Mouse (Mus musculus) hindbrain, embryonic 13.5 days (tissue): ENCODE results near the gene Neb. TPM values are rescaled to one million over a fixed set of nuclear protein-coding genes. Genes with fewer than 3 reads are reported as not detected.

ENCODE experiments used
- ATAC-seq: fragments of 200-750 bp; cut with Nextera tagmentation; 2 replicates; pipeline ENCODE4 v1.8.0; 2017; ENCODE audit warnings: moderate TSS enrichment; ENCODE audit not compliant: low FRiP score
- H3K27ac ChIP-seq: fragments of 300-500 bp; sonication (generic); 2 replicates; pipeline ENCODE4 v1.5.1; 2015; ENCODE audit warnings: inconsistent platforms, mild to moderate bottlenecking, moderate library complexity
- H3K27me3 ChIP-seq: fragments of 300-500 bp; sonication (generic); 2 replicates; pipeline ENCODE4 v1.6.1; 2015; ENCODE audit warnings: mild to moderate bottlenecking, inconsistent platforms
- H3K36me3 ChIP-seq: fragments of 300-500 bp; sonication (generic); 2 replicates; pipeline ENCODE4 v1.6.1; 2015; ENCODE audit warnings: mild to moderate bottlenecking, inconsistent platforms
- H3K4me1 ChIP-seq: fragments of 300-500 bp; sonication (generic); replicated peaks from 2 replicates; pipeline ENCODE4 v1.6.1; 2015; ENCODE audit warnings: inconsistent platforms
- H3K4me2 ChIP-seq: fragments of 300-500 bp; sonication (generic); 2 replicates; pipeline ENCODE4 v1.6.1; 2015; ENCODE audit warnings: inconsistent platforms, mild to moderate bottlenecking, moderate library complexity
- H3K4me3 ChIP-seq: fragments of 300-500 bp; sonication (generic); 2 replicates; pipeline ENCODE4 v1.5.1; 2015; ENCODE audit warnings: mild to moderate bottlenecking, inconsistent platforms
- H3K9ac ChIP-seq: fragments of 300-500 bp; sonication (generic); 2 replicates; pipeline ENCODE4 v1.6.1; 2015; ENCODE audit warnings: mild to moderate bottlenecking, inconsistent platforms
- H3K9me3 ChIP-seq: fragments of 300-500 bp; sonication (generic); 2 replicates; pipeline ENCODE4 v1.6.1; 2016; ENCODE audit warnings: inconsistent platforms
- WGBS: fragments of 180-500 bp; shearing (Covaris S2); methylation state at CpG from one replicate; pipeline ENCODE4 v1.1.7; 2015; 5-methylcytosine and 5-hydroxymethylcytosine counted together
- polyA plus RNA-seq: library from polyadenylated mRNA; unstranded; fragments of >200 nt; fragmentation: Nextera tagmentation; extraction: Ambion mirVana; gene quantifications from 2 replicates; pipeline ENCODE4 v1.2.1, GENCODE M21; 2015

Neb gene
- polyA plus RNA-seq, 1 experiment from 2014 or later: 2.0 TPM

DNA sequence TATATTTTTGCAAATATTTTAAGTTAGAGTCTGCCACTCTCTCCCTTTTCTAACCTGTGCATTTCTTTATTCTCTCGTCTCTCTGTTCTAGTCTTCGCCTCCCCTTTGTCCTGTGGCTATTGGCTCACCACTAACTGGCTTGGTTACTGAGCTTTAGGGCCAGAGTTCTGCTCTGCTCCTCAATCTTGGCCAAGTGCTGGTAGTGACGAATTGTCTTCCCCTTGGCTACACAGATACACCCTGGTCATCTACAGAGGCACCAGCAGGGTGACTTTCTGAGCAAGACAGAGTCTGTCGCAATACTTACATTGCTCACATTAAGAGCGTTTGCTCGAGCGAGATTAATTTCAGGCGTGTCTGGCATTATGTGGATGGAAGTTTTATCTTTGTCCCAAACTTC is 162.3 kb downstream of the Neb start:
- H3K4me1 ChIP-seq: 0 out of 2 replicates have a peak, but pooled peaks cover 5% of the 10 kb centered on the region
- H3K27ac ChIP-seq: no peak overlapping the region
- no peak overlapping the region for H3K9ac ChIP-seq
- H3K4me2 ChIP-seq: no peak overlapping the region
- no peak overlapping the region for H3K4me3 ChIP-seq
- ATAC-seq: no peak
- no peaks in the 10 kb centered on the region for H3K36me3 ChIP-seq
- no peaks in the 10 kb centered on the region for H3K9me3 ChIP-seq
- 94% methylated on average over 8 of the region's 8 CpGs for WGBS
- no peaks in the 10 kb centered on the region for H3K27me3 ChIP-seq

DNA sequence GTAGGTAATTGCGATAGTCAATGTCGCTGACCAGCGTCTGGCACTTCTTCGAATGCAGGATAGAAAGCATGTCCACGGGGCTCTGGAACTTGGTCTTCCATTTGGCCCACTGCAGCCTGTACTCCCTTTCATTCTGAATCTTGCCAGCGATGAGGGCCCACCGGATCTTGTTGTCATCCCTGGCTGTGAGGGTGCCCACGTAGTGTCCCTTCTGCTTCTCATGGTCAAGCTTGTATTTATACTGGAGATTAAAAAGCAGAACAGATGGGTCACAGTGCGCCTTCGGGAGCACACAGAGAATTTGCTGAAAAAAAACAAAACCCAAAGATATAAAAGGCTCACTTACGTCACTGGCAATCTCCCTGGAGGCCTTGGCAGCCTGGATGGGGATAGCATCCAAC is 165.7 kb downstream of the Neb start:
- no peak for ATAC-seq
- Histone ChIP-seq H3K4me2 (no peak overlapping the region), H3K4me3 (no peak overlapping the region), H3K36me3 (no peaks in the 10 kb centered on the region), H3K4me1 (0 out of 2 replicates have a peak, but pooled peaks cover 5% of the 10 kb centered on the region), H3K27me3 (no peaks in the 10 kb centered on the region), H3K9me3 (no peaks in the 10 kb centered on the region), H3K9ac (no peak overlapping the region), H3K27ac (no peak overlapping the region)
- WGBS: 88% methylated on average over 11 of the region's 11 CpGs

GRCm38 (mm10) chr2:52211358-52211899 is 166.8 kb downstream of the Neb start:
- no peaks in the 10 kb centered on the region for H3K27me3 ChIP-seq

GRCm38 (mm10) chr2:52210685-52211084 is 167.6 kb downstream of the Neb start:
- Histone ChIP-seq H3K9me3 (no peaks in the 10 kb centered on the region), H3K4me1 (0 out of 2 replicates have a peak, but pooled peaks cover 5% of the 10 kb centered on the region), H3K4me3 (no peak overlapping the region), H3K4me2 (no peak overlapping the region), H3K36me3 (no peaks in the 10 kb centered on the region), H3K27me3 (no peaks in the 10 kb centered on the region), H3K9ac (no peak overlapping the region), H3K27ac (no peak overlapping the region)
- WGBS: 93% methylated on average over 7 of the region's 7 CpGs
- no peak for ATAC-seq

More at GRCm38 (mm10) chr2:52211358-52211899, 166.8 kb downstream of the Neb start:
- Histone ChIP-seq H3K4me1 (0 out of 2 replicates have a peak, but pooled peaks cover 5% of the 10 kb centered on the region), H3K9me3 (no peaks in the 10 kb centered on the region), H3K27ac (no peak overlapping the region), H3K4me3 (no peak overlapping the region), H3K4me2 (no peak overlapping the region), H3K36me3 (no peaks in the 10 kb centered on the region), H3K9ac (no peak overlapping the region)
- WGBS: 63% methylated on average over 5 of the region's 5 CpGs
- no peak for ATAC-seq

DNA sequence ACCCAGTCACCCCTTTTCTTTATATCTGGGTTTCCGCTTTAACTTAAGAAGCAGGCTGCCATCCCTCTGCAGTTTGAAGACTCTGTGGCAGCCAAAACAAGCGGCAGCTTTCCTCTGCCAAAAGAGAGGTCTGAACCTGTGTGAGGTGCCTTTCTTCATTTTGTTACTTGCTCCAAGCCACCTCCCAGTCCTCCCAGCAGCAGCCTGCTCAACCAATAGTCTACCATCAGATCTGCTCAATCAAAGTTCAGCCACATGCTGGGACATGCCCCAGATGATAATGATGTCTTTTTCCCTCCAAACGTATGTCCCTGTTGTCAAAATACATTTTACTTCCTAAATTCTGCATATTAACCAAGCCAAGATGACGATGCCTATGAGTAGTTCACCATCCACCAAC is 173.3 kb downstream of the Neb start:
- H3K36me3 ChIP-seq: no peaks in the 10 kb centered on the region
- ATAC-seq: no peak
- no peak overlapping the region for H3K4me2 ChIP-seq
- H3K4me1 ChIP-seq: no peaks in the 10 kb centered on the region
- H3K9ac ChIP-seq: no peak overlapping the region
- WGBS: 86% methylated on average over 4 of the region's 4 CpGs
- no peaks in the 10 kb centered on the region for H3K27me3 ChIP-seq
- no peak overlapping the region for H3K27ac ChIP-seq
- no peak overlapping the region for H3K4me3 ChIP-seq
- H3K9me3 ChIP-seq: no peaks in the 10 kb centered on the region

DNA sequence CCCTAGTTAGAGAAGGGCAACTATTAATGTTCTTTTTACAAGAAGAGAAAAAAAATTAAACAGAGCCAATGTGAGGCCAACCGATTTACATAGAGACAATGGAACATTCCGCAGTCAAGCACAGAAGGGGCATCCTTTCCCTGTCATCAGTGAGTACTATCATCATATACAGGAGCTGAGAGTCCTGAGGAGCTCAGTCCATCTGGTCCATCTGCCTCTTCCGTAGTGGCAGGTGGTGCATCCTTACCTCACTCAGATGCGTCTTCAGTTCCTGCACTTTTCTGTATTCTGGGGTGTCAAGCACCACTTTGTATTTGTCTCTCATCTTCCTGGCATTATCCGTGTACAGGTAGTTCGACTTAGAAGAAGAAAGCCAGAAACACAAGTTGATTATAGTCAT is 184.6 kb downstream of the Neb start:
- Histone ChIP-seq H3K4me1 (no peaks in the 10 kb centered on the region), H3K9ac (no peak overlapping the region), H3K27ac (no peak overlapping the region), H3K4me2 (no peak overlapping the region), H3K4me3 (no peak overlapping the region), H3K36me3 (no peaks in the 10 kb centered on the region), H3K27me3 (no peaks in the 10 kb centered on the region), H3K9me3 (no peaks in the 10 kb centered on the region)
- no peak for ATAC-seq
- 90% methylated on average over 6 of the region's 6 CpGs for WGBS

GRCm38 (mm10) chr2:52179678-52180077 is 198.6 kb downstream of the Neb start:
- no peak overlapping the region for H3K4me2 ChIP-seq
- no peak overlapping the region for H3K9ac ChIP-seq
- H3K4me3 ChIP-seq: no peak overlapping the region
- H3K9me3 ChIP-seq: no peaks in the 10 kb centered on the region
- no peaks in the 10 kb centered on the region for H3K36me3 ChIP-seq
- H3K27ac ChIP-seq: no peak overlapping the region
- no peaks in the 10 kb centered on the region for H3K4me1 ChIP-seq
- ATAC-seq: no peak
- no peaks in the 10 kb centered on the region for H3K27me3 ChIP-seq
- WGBS: 95% methylated on average over 1 of the region's 1 CpGs

DNA sequence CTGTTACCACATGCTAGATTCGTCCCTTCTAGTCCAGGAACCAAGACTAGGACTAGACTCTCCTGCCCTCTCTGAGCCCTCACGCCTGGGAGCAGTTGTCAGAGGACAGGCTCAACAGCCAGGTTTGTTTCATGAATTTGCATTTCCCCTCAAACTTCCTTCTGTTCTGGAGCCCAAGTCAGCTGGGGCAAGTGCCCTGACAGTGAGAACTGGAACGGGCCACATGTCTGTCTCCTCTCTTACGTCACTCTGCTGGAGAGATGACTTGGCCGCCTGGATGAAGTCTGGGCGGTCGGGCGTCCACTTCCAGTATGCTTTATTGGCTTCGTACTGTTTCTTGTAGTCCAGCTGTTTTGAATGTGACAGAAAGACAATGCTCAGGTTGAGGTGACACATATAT is 200.5 kb downstream of the Neb start:
- Histone ChIP-seq H3K4me3 (no peak overlapping the region), H3K4me1 (no peaks in the 10 kb centered on the region), H3K9ac (no peak overlapping the region), H3K27ac (no peak overlapping the region), H3K36me3 (no peaks in the 10 kb centered on the region), H3K27me3 (no peaks in the 10 kb centered on the region), H3K9me3 (no peaks in the 10 kb centered on the region), H3K4me2 (no peak overlapping the region)
- 91% methylated on average over 9 of the region's 9 CpGs for WGBS
- no peak for ATAC-seq

- no peak overlapping the region for H3K4me2 ChIP-seq
- no peak overlapping the region for H3K27ac ChIP-seq
- WGBS: 90% methylated on average over 7 of the region's 7 CpGs
- H3K9me3 ChIP-seq: no peaks in the 10 kb centered on the region
- ATAC-seq: no peak
- no peaks in the 10 kb centered on the region for H3K27me3 ChIP-seq
- H3K36me3 ChIP-seq: no peaks in the 10 kb centered on the region
- no peak overlapping the region for H3K9ac ChIP-seq
- no peaks in the 10 kb centered on the region for H3K4me1 ChIP-seq
- no peak overlapping the region for H3K4me3 ChIP-seq
Measured at GRCm38 (mm10) chr2:52177184-52177583, 201.1 kb downstream of the Neb start.

DNA sequence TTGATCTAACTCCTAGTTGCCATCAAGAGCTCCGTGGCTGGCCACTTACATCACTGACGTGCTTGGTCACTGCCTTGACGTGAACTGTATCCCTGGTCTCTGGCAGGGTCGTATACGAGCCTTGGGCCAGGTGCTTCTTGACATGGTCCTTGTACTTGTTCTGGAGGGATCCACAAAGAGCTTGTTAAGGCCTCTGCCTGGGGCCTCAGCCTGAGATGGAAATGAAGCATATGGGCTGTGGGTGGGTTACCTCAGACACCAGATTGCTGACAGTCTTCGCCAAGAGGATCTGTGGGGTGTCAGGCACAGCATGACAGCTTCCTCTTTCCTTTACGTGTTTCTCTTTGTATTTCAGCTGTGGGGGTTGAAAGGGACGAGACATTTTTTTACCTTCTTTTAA is 201.7 kb downstream of the Neb start:
- H3K36me3 ChIP-seq: no peaks in the 10 kb centered on the region
- no peaks in the 10 kb centered on the region for H3K4me1 ChIP-seq
- no peak overlapping the region for H3K27ac ChIP-seq
- no peaks in the 10 kb centered on the region for H3K27me3 ChIP-seq
- 77% methylated on average over 8 of the region's 8 CpGs for WGBS
- no peak for ATAC-seq
- H3K9me3 ChIP-seq: no peaks in the 10 kb centered on the region
- no peak overlapping the region for H3K9ac ChIP-seq
- no peak overlapping the region for H3K4me2 ChIP-seq
- H3K4me3 ChIP-seq: no peak overlapping the region

DNA sequence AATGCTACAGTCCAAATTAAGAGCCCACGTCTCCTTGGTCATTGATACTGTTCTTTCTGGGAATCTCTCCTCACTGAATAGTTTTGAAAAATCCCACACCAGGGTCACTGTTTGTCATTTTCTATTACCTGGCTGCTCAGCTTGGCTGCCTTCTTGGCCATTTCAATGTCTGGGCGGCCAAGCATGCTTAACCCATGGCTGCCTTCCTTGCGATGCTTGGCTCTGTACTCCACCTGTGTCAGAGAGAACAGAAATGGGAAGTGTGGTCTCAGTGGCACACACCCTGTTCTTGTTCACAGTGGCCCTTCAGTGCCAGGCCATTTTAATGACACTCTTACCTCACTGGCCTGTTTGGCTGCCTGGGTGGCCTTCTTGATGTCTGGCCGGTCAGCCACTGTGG is 203.3 kb downstream of the Neb start:
- H3K27ac ChIP-seq: no peak overlapping the region
- no peak for ATAC-seq
- 90% methylated on average over 4 of the region's 4 CpGs for WGBS
- H3K27me3 ChIP-seq: no peaks in the 10 kb centered on the region
- no peak overlapping the region for H3K4me2 ChIP-seq
- H3K36me3 ChIP-seq: no peaks in the 10 kb centered on the region
- no peaks in the 10 kb centered on the region for H3K9me3 ChIP-seq
- H3K4me1 ChIP-seq: no peaks in the 10 kb centered on the region
- no peak overlapping the region for H3K4me3 ChIP-seq
- no peak overlapping the region for H3K9ac ChIP-seq

GRCm38 (mm10) chr2:52169243-52170005 is 208.8 kb downstream of the Neb start:
- ATAC-seq: no peak
- no peaks in the 10 kb centered on the region for H3K36me3 ChIP-seq
- no peak overlapping the region for H3K27ac ChIP-seq
- no peaks in the 10 kb centered on the region for H3K4me1 ChIP-seq
- H3K9me3 ChIP-seq: no peaks in the 10 kb centered on the region
- no peak overlapping the region for H3K4me3 ChIP-seq
- H3K9ac ChIP-seq: no peak overlapping the region
- WGBS: 89% methylated on average over 7 of the region's 7 CpGs
- H3K4me2 ChIP-seq: no peak overlapping the region
- H3K27me3 ChIP-seq: no peaks in the 10 kb centered on the region

DNA sequence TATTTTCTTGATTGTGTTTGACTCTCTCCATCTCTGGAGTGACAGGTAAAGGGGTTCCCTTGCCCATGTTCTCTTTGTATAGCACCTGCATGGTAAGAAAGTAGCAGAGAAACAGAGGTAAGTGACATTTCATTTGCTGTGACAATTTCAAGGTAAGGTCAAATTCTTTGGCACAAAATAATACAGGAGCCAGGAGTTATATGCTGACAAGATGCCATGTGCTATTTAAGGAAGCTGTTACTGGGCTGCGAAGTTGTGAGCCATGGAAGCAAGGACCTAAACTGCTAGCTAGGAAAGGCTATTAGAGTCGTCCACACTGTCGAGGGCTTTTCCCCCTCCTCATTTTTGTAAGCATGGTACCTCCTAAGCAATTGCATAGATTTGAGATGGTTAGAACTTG is 225.2 kb downstream of the Neb start:
- no peaks in the 10 kb centered on the region for H3K36me3 ChIP-seq
- H3K4me3 ChIP-seq: no peak overlapping the region
- H3K4me2 ChIP-seq: no peak overlapping the region
- no peak overlapping the region for H3K9ac ChIP-seq
- no peak overlapping the region for H3K27ac ChIP-seq
- no peaks in the 10 kb centered on the region for H3K4me1 ChIP-seq
- ATAC-seq: no peak
- H3K27me3 ChIP-seq: no peaks in the 10 kb centered on the region
- 91% methylated on average over 3 of the region's 3 CpGs for WGBS
- no peaks in the 10 kb centered on the region for H3K9me3 ChIP-seq
